Mouse (Mus musculus): ENCODE results near the gene Ascl5. TPM values are rescaled to one million over a fixed set of nuclear protein-coding genes. Genes with fewer than 3 reads are reported as not detected.

Gene Ascl5
- not detected in 2 replicates for polyA plus RNA-seq (2015; fragmentation: Nextera tagmentation; extraction: Ambion mirVana)

DNA sequence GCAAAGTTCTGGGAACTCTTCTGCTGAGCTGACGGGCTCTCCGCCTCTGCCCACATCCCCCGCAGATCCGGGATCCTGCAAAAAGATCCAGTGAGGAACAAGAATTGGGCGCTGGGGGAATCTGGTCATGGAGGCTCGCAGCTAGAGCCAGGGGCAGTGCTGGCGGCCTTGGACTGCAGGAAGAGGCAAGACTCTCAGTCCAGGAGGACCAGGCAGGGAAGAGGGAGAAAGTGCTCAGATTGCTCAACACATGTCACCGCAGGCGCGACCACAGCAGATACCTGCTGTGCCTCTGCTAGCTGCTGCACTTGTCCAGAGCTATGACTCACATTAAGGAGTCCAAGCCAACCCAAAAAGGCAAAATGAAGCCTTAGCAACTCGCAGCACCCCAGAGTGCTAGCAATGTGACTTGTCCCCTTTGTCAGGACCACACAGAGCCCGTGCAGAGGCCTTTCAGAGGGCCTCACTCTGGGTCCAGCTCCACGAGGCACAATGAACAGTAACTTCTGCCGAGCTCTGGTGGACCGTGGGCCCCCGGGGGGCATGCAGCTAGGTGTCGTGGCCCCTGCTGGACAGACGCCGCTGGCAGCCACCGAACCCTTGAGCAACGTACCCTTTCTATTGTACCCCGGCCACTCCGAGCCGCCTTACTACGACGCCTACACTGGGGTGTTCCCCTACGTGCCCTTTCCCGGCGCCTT is at the start of gene Ascl5:
Gene Ascl5, plus strand, starts transcription at position 493 of the 701 bp plus-strand sequence.

DNA sequence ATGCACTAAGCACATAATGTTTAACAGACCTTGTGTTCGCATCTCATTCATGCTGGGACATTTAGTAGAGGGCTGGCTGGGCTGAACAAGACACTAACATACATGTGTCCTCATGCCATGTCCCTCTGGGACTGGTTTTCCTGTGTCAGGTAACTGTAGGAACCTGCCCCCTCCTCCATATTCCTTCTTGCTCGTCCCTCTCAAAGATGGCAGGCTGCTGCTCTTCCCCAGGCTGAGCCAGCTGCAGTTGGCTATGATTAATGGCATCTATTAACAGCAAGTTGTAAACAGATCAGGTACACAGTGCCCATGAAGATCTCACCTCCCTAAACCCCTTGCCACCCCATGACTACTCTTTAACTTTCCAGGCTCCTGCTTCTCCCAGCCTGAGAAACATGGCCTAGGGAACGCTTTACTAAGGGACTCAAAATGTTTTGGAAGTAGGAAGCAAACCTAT is 44.3 kb upstream of the Ascl5 start, which contains the start of gene Igfn1:
Gene Igfn1, minus strand, starts transcription at position 51 of the 457 bp plus-strand sequence.

DNA sequence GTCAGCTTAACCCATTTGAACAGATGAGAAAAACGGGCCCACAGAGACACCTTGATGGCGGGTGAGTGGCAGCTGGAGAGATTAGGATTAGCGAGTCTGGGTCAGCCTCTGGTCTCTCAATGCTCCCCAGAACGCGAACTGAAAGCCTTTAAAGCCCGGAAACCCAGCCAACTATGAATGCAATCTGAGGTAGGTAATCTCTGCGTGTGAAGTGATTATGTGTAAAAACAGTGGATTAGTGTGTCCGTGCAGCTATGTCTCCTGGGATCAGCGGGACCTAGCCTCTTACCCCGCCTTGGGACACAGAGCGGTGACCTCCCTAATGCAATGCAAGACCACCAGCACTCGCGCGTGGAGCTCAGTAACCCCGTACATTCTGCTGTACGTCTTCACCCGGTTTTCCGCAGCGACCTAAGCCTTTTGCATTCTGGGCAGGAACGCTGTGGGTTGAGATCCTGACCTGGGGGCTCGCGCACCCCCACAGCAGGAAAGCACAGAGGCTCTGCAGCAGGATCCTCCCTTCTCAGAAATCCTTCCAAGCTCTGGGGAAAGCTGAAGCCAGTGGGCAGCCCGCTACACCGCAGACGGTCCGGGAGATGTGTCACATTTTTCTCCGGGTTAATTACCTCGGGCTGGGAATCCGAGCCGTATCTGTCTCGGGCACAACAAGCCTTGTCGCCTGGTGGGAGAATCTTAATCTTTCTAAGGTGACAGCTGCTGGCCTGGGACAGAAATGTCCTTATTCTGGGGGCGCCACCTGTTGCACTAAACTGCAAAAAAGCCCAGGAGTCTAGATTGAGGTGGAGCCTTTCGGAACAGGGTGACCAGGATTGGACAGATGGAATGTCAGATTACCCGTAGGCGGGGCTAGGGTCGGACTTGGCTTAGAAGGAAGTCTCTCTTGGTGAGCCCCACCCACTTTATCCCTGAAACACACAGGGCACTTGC is 43.1 kb upstream of the Ascl5 start, which contains the start of gene Tmem9:
Gene Tmem9, plus strand, starts transcription at position 940 of the 948 bp plus-strand sequence.

DNA sequence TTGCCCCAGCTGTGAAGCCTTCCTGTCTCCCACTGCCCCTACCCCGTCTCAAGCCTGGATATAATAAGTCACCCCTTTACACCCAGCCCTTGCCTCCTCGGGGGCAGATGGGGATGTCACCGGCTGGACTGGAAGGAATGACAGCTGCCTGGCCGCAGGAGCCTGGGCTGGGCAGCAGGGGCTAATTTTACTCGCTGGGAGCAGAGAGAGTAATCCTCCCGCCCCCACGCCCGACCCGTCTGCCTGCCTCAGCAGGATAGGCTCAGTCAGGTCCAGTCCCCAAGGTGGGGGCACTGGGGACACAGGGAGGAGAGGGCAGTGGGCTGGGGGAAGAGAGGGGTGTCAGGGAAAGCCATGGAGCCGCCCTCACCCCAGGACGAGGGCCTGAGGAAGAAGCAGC is 1.9 kb downstream of the Ascl5 start, which contains the start of gene Cacna1s:
Gene Cacna1s, plus strand, starts transcription at position 204 of the 400 bp plus-strand sequence.

Other genes starting within 250 kb of the Ascl5 start
- 28.7 and 32.8 TPM in 2 replicates for gene Lad1, start 232.2 kb upstream of the Ascl5 start, polyA plus RNA-seq (2015; fragmentation: Nextera tagmentation; extraction: Ambion mirVana)
- gene Tnnt2, start 214.4 kb upstream of the Ascl5 start, polyA plus RNA-seq (2015; fragmentation: Nextera tagmentation; extraction: Ambion mirVana) = 2,839 and 2,890 TPM in 2 replicates
- 1.3 and 1.5 TPM in 2 replicates for gene Pkp1, start 131.6 kb upstream of the Ascl5 start, polyA plus RNA-seq (2015; fragmentation: Nextera tagmentation; extraction: Ambion mirVana)
- gene Igfn1, start 44.5 kb upstream of the Ascl5 start, polyA plus RNA-seq (2015; fragmentation: Nextera tagmentation; extraction: Ambion mirVana) = not detected in 2 replicates
- gene Tmem9, start 42.7 kb upstream of the Ascl5 start, polyA plus RNA-seq (2015; fragmentation: Nextera tagmentation; extraction: Ambion mirVana) = 64.1 and 64.3 TPM in 2 replicates
- not detected in 2 replicates for gene Cacna1s, start 1.9 kb downstream of the Ascl5 start, polyA plus RNA-seq (2015; fragmentation: Nextera tagmentation; extraction: Ambion mirVana)
- 0.53 and 0.59 TPM in 2 replicates for gene Kif21b, start 80.6 kb downstream of the Ascl5 start, polyA plus RNA-seq (2015; fragmentation: Nextera tagmentation; extraction: Ambion mirVana)
- 0.10 TPM in 1 of 2 replicates, not detected in the other for gene Mroh3, start 162.0 kb downstream of the Ascl5 start, polyA plus RNA-seq (2015; fragmentation: Nextera tagmentation; extraction: Ambion mirVana)
- 9.7 and 12.5 TPM in 2 replicates for gene Inava, start 183.5 kb downstream of the Ascl5 start, polyA plus RNA-seq (2015; fragmentation: Nextera tagmentation; extraction: Ambion mirVana)
- not detected in 2 replicates for gene Gpr25, start 210.1 kb downstream of the Ascl5 start, polyA plus RNA-seq (2015; fragmentation: Nextera tagmentation; extraction: Ambion mirVana)

All from urinary bladder, postnatal 0 days (tissue).